Mouse (Mus musculus): ENCODE measurements around the gene Arhgef15. TPM values are rescaled to one million over a fixed set of nuclear protein-coding genes. Genes with fewer than 3 reads are reported as not detected.
A peak's percentile ranks its signal among the peaks of the same experiment; 100 is the strongest.
"Not testable (repeated sequence)": the region's sequence is repeated elsewhere in the genome, so short reads cannot be mapped to it uniquely, and the experiment has no call there.

The Arhgef15 gene
- polyA plus RNA-seq, 1 experiment from 2014 or later: 24.7 TPM

GRCm38 (mm10) chr11:68945245-68945644, 12.0 kb downstream of the Arhgef15 start:
- H3K4me1 ChIP-seq (ENCODE audit: control insufficient read depth, insufficient read depth, low read length): peaks cover 4% of the 10 kb centered on the region; the same call in 1 of the 2 replicates
- no peak overlapping the region for H3K4me3 ChIP-seq (ENCODE audit: low read depth, low read length)
- no peak overlapping the region for H3K4me2 ChIP-seq (ENCODE audit: low read depth, low read length)
- H3K9ac ChIP-seq (replicated peaks; ENCODE audit: low read depth, low read length): no peak overlapping the region
- no peak for ATAC-seq (ENCODE audit: low read depth)
- WGBS: 76% methylated on average over 2 of the region's 2 CpGs
- H3K9me3 ChIP-seq (ENCODE audit: control insufficient read depth, low read length): no peaks in the 10 kb centered on the region
- H3K36me3 ChIP-seq (ENCODE audit: control insufficient read depth, insufficient read depth, low read length): no peaks in the 10 kb centered on the region
- H3K27me3 ChIP-seq (ENCODE audit: control insufficient read depth, insufficient read depth, low read length): no peaks in the 10 kb centered on the region
- H3K27ac ChIP-seq (ENCODE audit: low read depth, low read length): no peak overlapping the region

GRCm38 (mm10) chr11:68942731-68943130, 14.5 kb downstream of the Arhgef15 start:
- 92% methylated on average over 8 of the region's 8 CpGs for WGBS
- no peaks in the 10 kb centered on the region for H3K9me3 ChIP-seq (ENCODE audit: control insufficient read depth, low read length)
- no peak for ATAC-seq (ENCODE audit: low read depth)

GRCm38 (mm10) chr11:68940516-68940915, 16.8 kb downstream of the Arhgef15 start:
- Histone ChIP-seq H3K9me3 (ENCODE audit: control insufficient read depth, low read length) (no peaks in the 10 kb centered on the region), H3K36me3 (ENCODE audit: control insufficient read depth, insufficient read depth, low read length) (no peaks in the 10 kb centered on the region), H3K4me2 (ENCODE audit: low read depth, low read length) (peak overlapping the region; percentile 82), H3K4me3 (ENCODE audit: low read depth, low read length) (peak overlapping the region; percentile 46), H3K27me3 (ENCODE audit: control insufficient read depth, insufficient read depth, low read length) (no peaks in the 10 kb centered on the region), H3K9ac (replicated peaks; ENCODE audit: low read depth, low read length) (peak overlapping the region; percentile 43), H3K4me1 (ENCODE audit: control insufficient read depth, insufficient read depth, low read length) (peaks cover 10% of the 10 kb centered on the region; the same call in 1 of the 2 replicates), H3K27ac (ENCODE audit: low read depth, low read length) (peak overlapping the region; percentile 83)
- ATAC-seq (ENCODE audit: low read depth): no peak
- WGBS: 64% methylated on average over 4 of the region's 4 CpGs

More at GRCm38 (mm10) chr11:68942731-68943130, 14.5 kb downstream of the Arhgef15 start:
- no peaks in the 10 kb centered on the region for H3K36me3 ChIP-seq (ENCODE audit: control insufficient read depth, insufficient read depth, low read length)
- H3K4me3 ChIP-seq (ENCODE audit: low read depth, low read length): no peak overlapping the region
- no peak overlapping the region for H3K4me2 ChIP-seq (ENCODE audit: low read depth, low read length)
- no peak overlapping the region for H3K9ac ChIP-seq (replicated peaks; ENCODE audit: low read depth, low read length)
- no peak overlapping the region for H3K27ac ChIP-seq (ENCODE audit: low read depth, low read length)
- H3K27me3 ChIP-seq (ENCODE audit: control insufficient read depth, insufficient read depth, low read length): no peaks in the 10 kb centered on the region
- H3K4me1 ChIP-seq (ENCODE audit: control insufficient read depth, insufficient read depth, low read length): peaks cover 10% of the 10 kb centered on the region; the same call in 1 of the 2 replicates

- H3K4me1 ChIP-seq (ENCODE audit: control insufficient read depth, insufficient read depth, low read length): peaks cover 10% of the 10 kb centered on the region; the same call in 1 of the 2 replicates
- H3K9ac ChIP-seq (replicated peaks; ENCODE audit: low read depth, low read length): peak overlapping the region; percentile 43
- peak overlapping the region; percentile 82 for H3K4me2 ChIP-seq (ENCODE audit: low read depth, low read length)
- H3K4me3 ChIP-seq (ENCODE audit: low read depth, low read length): peak overlapping the region; percentile 46
- ATAC-seq (ENCODE audit: low read depth): peak; percentile 99
- H3K9me3 ChIP-seq (ENCODE audit: control insufficient read depth, low read length): no peaks in the 10 kb centered on the region
- H3K36me3 ChIP-seq (ENCODE audit: control insufficient read depth, insufficient read depth, low read length): no peaks in the 10 kb centered on the region
- peak overlapping the region; percentile 83 for H3K27ac ChIP-seq (ENCODE audit: low read depth, low read length)
- WGBS: 2% methylated on average over 16 of the region's 16 CpGs
- no peaks in the 10 kb centered on the region for H3K27me3 ChIP-seq (ENCODE audit: control insufficient read depth, insufficient read depth, low read length)
Observed at GRCm38 (mm10) chr11:68939451-68940304, 17.6 kb downstream of the Arhgef15 start.

- H3K9ac ChIP-seq (replicated peaks; ENCODE audit: low read depth, low read length); H3K36me3 ChIP-seq (ENCODE audit: control insufficient read depth, insufficient read depth, low read length); H3K4me2 ChIP-seq (ENCODE audit: low read depth, low read length); H3K9me3 ChIP-seq (ENCODE audit: control insufficient read depth, low read length); H3K27me3 ChIP-seq (ENCODE audit: control insufficient read depth, insufficient read depth, low read length); H3K27ac ChIP-seq (ENCODE audit: low read depth, low read length); H3K4me3 ChIP-seq (ENCODE audit: low read depth, low read length); ATAC-seq (ENCODE audit: low read depth): not testable (repeated sequence)
- H3K4me1 ChIP-seq (ENCODE audit: control insufficient read depth, insufficient read depth, low read length): peaks cover 10% of the 10 kb centered on the region; the same call in 1 of the 2 replicates
- 88% methylated on average over 4 of the region's 4 CpGs for WGBS
Observed at GRCm38 (mm10) chr11:68936951-68937350, 20.3 kb downstream of the Arhgef15 start.

- ATAC-seq (ENCODE audit: low read depth): peak; percentile 56; the same call in 1 of the 2 replicates
- Histone ChIP-seq H3K36me3 (ENCODE audit: control insufficient read depth, insufficient read depth, low read length) (no peaks in the 10 kb centered on the region), H3K4me2 (ENCODE audit: low read depth, low read length) (no peak overlapping the region), H3K4me1 (ENCODE audit: control insufficient read depth, insufficient read depth, low read length) (no peaks in the 10 kb centered on the region), H3K27me3 (ENCODE audit: control insufficient read depth, insufficient read depth, low read length) (no peaks in the 10 kb centered on the region), H3K27ac (ENCODE audit: low read depth, low read length) (no peak overlapping the region), H3K4me3 (ENCODE audit: low read depth, low read length) (no peak overlapping the region), H3K9me3 (ENCODE audit: control insufficient read depth, low read length) (no peaks in the 10 kb centered on the region), H3K9ac (replicated peaks; ENCODE audit: low read depth, low read length) (no peak overlapping the region)
- WGBS: 70% methylated on average over 5 of the region's 5 CpGs
Observed at GRCm38 (mm10) chr11:68933885-68934507, 23.3 kb downstream of the Arhgef15 start.

GRCm38 (mm10) chr11:68929947-68930346, 27.3 kb downstream of the Arhgef15 start:
- no peaks in the 10 kb centered on the region for H3K36me3 ChIP-seq (ENCODE audit: control insufficient read depth, insufficient read depth, low read length)
- 89% methylated on average over 6 of the region's 6 CpGs for WGBS
- no peak overlapping the region for H3K4me2 ChIP-seq (ENCODE audit: low read depth, low read length)
- H3K4me3 ChIP-seq (ENCODE audit: low read depth, low read length): no peak overlapping the region
- no peaks in the 10 kb centered on the region for H3K4me1 ChIP-seq (ENCODE audit: control insufficient read depth, insufficient read depth, low read length)
- no peaks in the 10 kb centered on the region for H3K9me3 ChIP-seq (ENCODE audit: control insufficient read depth, low read length)
- H3K27me3 ChIP-seq (ENCODE audit: control insufficient read depth, insufficient read depth, low read length): no peaks in the 10 kb centered on the region
- no peak overlapping the region for H3K27ac ChIP-seq (ENCODE audit: low read depth, low read length)
- ATAC-seq (ENCODE audit: low read depth): no peak
- H3K9ac ChIP-seq (replicated peaks; ENCODE audit: low read depth, low read length): no peak overlapping the region

- Histone ChIP-seq H3K4me1 (ENCODE audit: control insufficient read depth, insufficient read depth, low read length) (no peaks in the 10 kb centered on the region), H3K9ac (replicated peaks; ENCODE audit: low read depth, low read length) (no peak within 1 kb of the TSS), H3K27me3 (ENCODE audit: control insufficient read depth, insufficient read depth, low read length) (no peaks in the 10 kb centered on the region), H3K4me2 (ENCODE audit: low read depth, low read length) (no peak within 1 kb of the TSS), H3K36me3 (ENCODE audit: control insufficient read depth, insufficient read depth, low read length) (no peaks in the 10 kb centered on the region), H3K27ac (ENCODE audit: low read depth, low read length) (no peak within 1 kb of the TSS), H3K9me3 (ENCODE audit: control insufficient read depth, low read length) (no peaks in the 10 kb centered on the region), H3K4me3 (ENCODE audit: low read depth, low read length) (no peak within 1 kb of the TSS)
- ATAC-seq (ENCODE audit: low read depth): no peak
- 89% methylated on average over 3 of the region's 3 CpGs for WGBS
Observed at GRCm38 (mm10) chr11:68926981-68927380, 30.3 kb downstream of the Arhgef15 start, which contains the start of gene Odf4. Odf4 (minus strand) TSS chr11:68927081.

- ATAC-seq (ENCODE audit: low read depth): no peak
- no peaks in the 10 kb centered on the region for H3K27me3 ChIP-seq (ENCODE audit: control insufficient read depth, insufficient read depth, low read length)
- WGBS: 83% methylated on average over 2 of the region's 2 CpGs
- no peaks in the 10 kb centered on the region for H3K4me1 ChIP-seq (ENCODE audit: control insufficient read depth, insufficient read depth, low read length)
- H3K9ac ChIP-seq (replicated peaks; ENCODE audit: low read depth, low read length): no peak overlapping the region
- no peaks in the 10 kb centered on the region for H3K9me3 ChIP-seq (ENCODE audit: control insufficient read depth, low read length)
- no peak overlapping the region for H3K4me3 ChIP-seq (ENCODE audit: low read depth, low read length)
- no peak overlapping the region for H3K4me2 ChIP-seq (ENCODE audit: low read depth, low read length)
- no peak overlapping the region for H3K27ac ChIP-seq (ENCODE audit: low read depth, low read length)
- H3K36me3 ChIP-seq (ENCODE audit: control insufficient read depth, insufficient read depth, low read length): no peaks in the 10 kb centered on the region
Observed at GRCm38 (mm10) chr11:68924749-68925148, 32.5 kb downstream of the Arhgef15 start.

Data from neural tube, embryonic 14.5 days (tissue).